Mouse (Mus musculus) midbrain, embryonic 16.5 days (tissue): Measurements from ENCODE around the gene Trip4. TPM values are rescaled to one million over a fixed set of nuclear protein-coding genes. Genes with fewer than 3 reads are reported as not detected.

Experiments used
- ATAC-seq: fragments of 200-750 bp; cut with Nextera tagmentation; 2 replicates; pipeline ENCODE4 v1.8.0; 2017; ENCODE audit warnings: moderate TSS enrichment
- H3K27ac ChIP-seq: fragments of 300-500 bp; sonication (generic); 2 replicates; pipeline ENCODE4 v1.5.1; 2014; ENCODE audit warnings: mild to moderate bottlenecking, low read length, mixed read lengths
- H3K27me3 ChIP-seq: fragments of 300-500 bp; sonication (generic); 2 replicates; pipeline ENCODE4 v1.6.1; 2014; ENCODE audit warnings: low read depth, low read length, mixed read lengths; ENCODE audit not compliant: control insufficient read depth, insufficient read depth
- H3K36me3 ChIP-seq: fragments of 300-500 bp; sonication (generic); 2 replicates; pipeline ENCODE4 v1.6.1; 2014; ENCODE audit warnings: mild to moderate bottlenecking, low read length, moderate library complexity, mixed read lengths; ENCODE audit not compliant: control insufficient read depth, insufficient read depth
- H3K4me1 ChIP-seq: fragments of 300-500 bp; sonication (generic); 2 replicates; pipeline ENCODE4 v1.6.1; 2014; ENCODE audit warnings: mild to moderate bottlenecking, low read length, mixed read lengths; ENCODE audit not compliant: control insufficient read depth, insufficient read depth
- H3K4me2 ChIP-seq: fragments of 300-500 bp; sonication (generic); 2 replicates; pipeline ENCODE4 v1.6.1; 2014; ENCODE audit warnings: mild to moderate bottlenecking, low read length, mixed read lengths
- H3K4me3 ChIP-seq: fragments of 300-500 bp; sonication (generic); 2 replicates; pipeline ENCODE4 v1.5.1; 2014; ENCODE audit warnings: low read depth, mild to moderate bottlenecking, low read length, moderate library complexity, mixed read lengths
- H3K9ac ChIP-seq: fragments of 300-500 bp; sonication (generic); 2 replicates; pipeline ENCODE4 v1.6.1; 2014; ENCODE audit warnings: low read depth, low read length, mixed read lengths
- H3K9me3 ChIP-seq: fragments of 300-500 bp; sonication (generic); replicated peaks from 2 replicates; pipeline ENCODE4 v1.6.1; 2014; ENCODE audit warnings: mild to moderate bottlenecking, low read length, mixed read lengths; ENCODE audit not compliant: control insufficient read depth, poor library complexity, severe bottlenecking
- WGBS: fragments of 180-500 bp; shearing (Covaris S2); extraction: QIAGEN DNeasy Blood & Tissue Kit; methylation state at CpG from one replicate; pipeline ENCODE4 v1.1.7; 2014; 5-methylcytosine and 5-hydroxymethylcytosine counted together
- polyA plus RNA-seq: library from polyadenylated mRNA; unstranded; fragments of >200 nt; fragmentation: Nextera tagmentation; extraction: Ambion mirVana; gene quantifications from 2 replicates; pipeline ENCODE4 v1.2.1, GENCODE M21; 2015

Trip4 gene
- polyA plus RNA-seq, 1 experiment from 2014 or later, result 35.8 TPM

DNA sequence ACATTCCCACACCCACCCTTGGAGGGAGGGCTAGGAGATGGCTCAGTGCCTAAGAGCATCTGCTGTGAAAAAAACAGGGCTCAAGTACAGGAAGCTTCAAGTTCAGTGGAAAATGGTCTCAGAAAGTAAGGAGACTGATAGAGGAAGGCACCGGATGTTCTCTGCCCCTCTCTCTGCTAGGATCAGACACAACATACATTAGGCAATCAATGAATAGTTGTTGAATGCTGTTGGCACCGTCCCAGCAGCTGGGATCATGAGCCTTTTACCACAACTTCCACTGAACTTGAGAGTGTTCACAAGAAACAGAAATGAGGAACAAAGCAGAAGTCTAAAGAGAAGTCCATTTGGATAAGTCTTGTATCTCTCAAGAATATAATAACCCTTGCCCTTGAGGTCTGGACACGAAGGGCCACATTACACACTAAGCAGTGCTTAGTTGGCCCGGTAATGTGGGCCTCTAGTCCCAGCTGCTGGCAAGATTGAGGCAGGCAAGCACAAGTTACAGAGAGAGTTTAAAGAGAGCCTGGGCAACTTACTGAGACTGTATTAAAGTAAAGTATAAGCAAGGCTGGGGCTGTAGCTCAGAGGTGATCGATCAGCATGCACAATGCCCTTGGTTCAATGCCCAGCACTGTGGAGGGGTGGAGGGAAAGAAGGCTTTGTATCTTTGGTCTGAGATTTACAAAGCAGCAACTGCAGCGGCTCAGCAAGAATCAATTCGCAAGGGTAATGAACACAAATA lies 64.0 kb downstream of the Trip4 start:
- ATAC-seq, result no peak
- no peak overlapping the region for H3K4me3 ChIP-seq
- H3K9ac ChIP-seq, result no peak overlapping the region
- no peaks in the 10 kb centered on the region for H3K9me3 ChIP-seq
- no peaks in the 10 kb centered on the region for H3K27me3 ChIP-seq
- H3K4me1 ChIP-seq, result no peaks in the 10 kb centered on the region; the same call in 1 of the 2 replicates
- H3K4me2 ChIP-seq, result no peak overlapping the region
- 49% methylated on average over 7 of the region's 7 CpGs for WGBS
- no peak overlapping the region for H3K27ac ChIP-seq
- no peaks in the 10 kb centered on the region for H3K36me3 ChIP-seq

DNA sequence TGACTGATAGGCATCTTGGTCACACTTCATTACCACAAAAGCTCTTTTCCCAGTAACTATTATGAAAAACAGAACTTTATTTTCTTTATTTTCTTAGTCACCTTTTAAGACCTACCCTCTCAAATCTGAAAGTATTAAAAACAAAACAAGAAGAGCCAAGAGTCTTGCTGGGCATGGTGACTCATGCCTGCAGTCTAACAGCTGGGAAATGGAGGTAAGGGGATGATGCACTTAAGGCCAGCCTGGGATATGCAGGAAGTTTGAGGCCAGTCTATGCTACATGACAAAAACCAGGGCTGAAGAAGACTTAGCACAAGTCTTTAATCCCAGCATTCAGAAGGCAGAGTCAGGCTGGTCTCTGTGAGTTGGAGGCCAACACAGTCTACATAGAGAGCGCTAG lies 68.8 kb downstream of the Trip4 start:
- H3K4me2 ChIP-seq, result no peak overlapping the region
- H3K4me1 ChIP-seq, result no peaks in the 10 kb centered on the region
- H3K4me3 ChIP-seq, result no peak overlapping the region
- no peaks in the 10 kb centered on the region for H3K9me3 ChIP-seq
- WGBS, result 100% methylated on average over 1 of the region's 1 CpGs
- H3K36me3 ChIP-seq, result no peaks in the 10 kb centered on the region
- ATAC-seq, result no peak
- no peak overlapping the region for H3K27ac ChIP-seq
- no peaks in the 10 kb centered on the region for H3K27me3 ChIP-seq
- no peak overlapping the region for H3K9ac ChIP-seq

DNA sequence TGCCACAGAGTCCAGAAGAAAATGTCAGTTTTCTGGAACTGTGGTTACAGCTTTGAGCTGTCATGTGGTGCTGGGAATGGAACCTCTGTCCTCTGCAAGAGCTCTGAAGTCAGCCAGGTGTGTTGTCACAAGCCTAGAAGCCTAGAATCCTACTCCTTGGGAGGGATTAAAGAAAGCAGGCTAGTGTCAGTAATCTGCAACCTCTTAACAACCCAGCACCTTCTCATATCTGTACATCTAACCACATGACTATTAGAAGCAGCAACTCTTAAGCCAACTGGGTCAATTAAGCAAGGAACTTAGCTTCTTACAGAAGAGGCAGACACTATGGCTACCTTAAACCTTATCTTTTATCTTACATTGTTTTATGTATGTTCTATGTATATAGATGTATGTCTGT lies 71.7 kb downstream of the Trip4 start:
- no peak overlapping the region for H3K4me2 ChIP-seq
- no peak overlapping the region for H3K9ac ChIP-seq
- no peaks in the 10 kb centered on the region for H3K4me1 ChIP-seq
- H3K4me3 ChIP-seq, result no peak overlapping the region
- H3K9me3 ChIP-seq, result no peaks in the 10 kb centered on the region
- H3K27ac ChIP-seq, result no peak overlapping the region
- no peaks in the 10 kb centered on the region for H3K36me3 ChIP-seq
- no peak for ATAC-seq
- no peaks in the 10 kb centered on the region for H3K27me3 ChIP-seq

DNA sequence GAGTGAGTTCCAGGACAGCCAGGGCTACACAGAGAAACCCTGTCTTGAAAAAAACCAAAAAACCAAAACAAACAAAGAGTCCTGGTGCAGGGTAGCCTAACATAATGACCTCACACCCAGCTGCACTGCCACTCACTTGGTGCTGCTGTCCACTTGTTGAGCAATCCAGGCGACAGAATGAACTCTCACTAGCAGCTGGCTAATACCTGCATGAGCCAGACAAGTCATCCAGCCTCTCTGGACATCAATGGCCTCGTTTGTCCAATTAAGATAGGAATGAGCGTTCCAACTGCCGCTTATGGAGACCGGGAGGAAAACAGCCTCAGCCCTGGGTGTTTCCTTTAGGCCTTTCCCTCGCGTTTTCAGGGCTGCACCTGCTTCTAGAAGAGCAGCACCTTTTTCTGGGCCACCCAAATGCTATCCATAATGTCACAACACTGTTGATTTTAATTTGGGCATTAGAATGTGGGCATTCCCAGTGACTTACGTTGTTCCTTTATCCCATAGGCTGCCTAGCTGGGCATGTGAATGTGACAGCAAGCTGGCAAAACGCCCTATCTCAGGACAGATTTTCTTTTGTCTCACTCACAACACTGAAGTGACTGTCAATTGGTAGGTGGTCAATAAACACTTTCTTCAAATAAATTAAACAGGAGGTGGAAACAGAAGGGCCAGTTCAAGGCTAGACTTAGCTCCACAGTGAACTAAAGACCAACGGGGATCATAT lies 73.8 kb downstream of the Trip4 start:
- H3K36me3 ChIP-seq, result no peaks in the 10 kb centered on the region
- no peak overlapping the region for H3K4me3 ChIP-seq
- H3K27me3 ChIP-seq, result no peaks in the 10 kb centered on the region
- H3K27ac ChIP-seq, result no peak overlapping the region
- no peak overlapping the region for H3K9ac ChIP-seq
- H3K9me3 ChIP-seq, result no peaks in the 10 kb centered on the region
- 57% methylated on average over 10 of the region's 10 CpGs for WGBS
- no peaks in the 10 kb centered on the region for H3K4me1 ChIP-seq
- no peak for ATAC-seq
- H3K4me2 ChIP-seq, result no peak overlapping the region

DNA sequence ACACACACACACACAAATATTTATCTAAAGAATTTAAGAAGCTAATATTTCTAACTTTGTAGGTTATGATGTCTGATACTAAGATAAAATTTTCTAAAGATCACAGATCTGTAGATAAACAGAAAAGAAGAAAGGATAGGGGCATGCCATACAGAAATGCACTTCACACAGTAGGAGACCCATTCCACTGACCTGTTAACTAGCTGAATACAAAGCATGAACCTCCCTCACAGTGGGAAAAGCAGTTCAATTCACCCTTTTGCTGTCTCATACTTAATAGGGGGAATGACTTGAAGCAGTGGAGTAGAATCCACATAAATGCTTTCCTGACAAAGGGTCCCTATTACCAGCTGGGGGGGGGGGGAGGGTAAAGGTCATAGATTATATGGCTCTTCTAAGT lies 75.0 kb downstream of the Trip4 start:
- Histone ChIP-seq H3K9ac (no peak overlapping the region), H3K4me1 (peaks cover under 1% of the 10 kb centered on the region; the same call in 1 of the 2 replicates), H3K36me3 (no peaks in the 10 kb centered on the region), H3K4me3 (no peak overlapping the region), H3K27me3 (no peaks in the 10 kb centered on the region), H3K9me3 (no peaks in the 10 kb centered on the region), H3K27ac (no peak overlapping the region), H3K4me2 (no peak overlapping the region)
- ATAC-seq, result no peak

DNA sequence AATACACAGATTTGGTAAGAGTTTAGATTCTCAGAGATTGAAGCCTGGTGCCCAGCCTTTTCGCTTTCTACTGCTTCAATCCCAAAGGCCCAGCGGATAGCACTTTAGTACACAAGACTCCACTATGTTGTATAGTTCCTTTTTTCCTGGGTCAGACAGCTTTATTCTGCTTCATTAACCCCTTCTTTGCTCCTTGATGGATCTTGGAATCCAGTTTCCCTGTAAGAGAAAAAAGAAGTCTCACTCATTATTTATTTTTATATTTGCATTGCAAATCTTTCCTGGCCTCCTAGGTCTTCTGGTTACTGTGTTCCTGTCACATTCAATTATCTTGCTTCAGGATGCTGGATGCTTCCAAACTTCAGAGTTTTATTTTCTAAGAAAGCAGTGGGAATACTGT lies 75.4 kb downstream of the Trip4 start:
- no peak overlapping the region for H3K27ac ChIP-seq
- 14% methylated on average over 2 of the region's 2 CpGs for WGBS
- no peak overlapping the region for H3K9ac ChIP-seq
- no peaks in the 10 kb centered on the region for H3K36me3 ChIP-seq
- ATAC-seq, result no peak
- H3K9me3 ChIP-seq, result no peaks in the 10 kb centered on the region
- H3K27me3 ChIP-seq, result no peaks in the 10 kb centered on the region
- no peak overlapping the region for H3K4me3 ChIP-seq
- H3K4me1 ChIP-seq, result peaks cover 5% of the 10 kb centered on the region
- H3K4me2 ChIP-seq, result no peak overlapping the region

DNA sequence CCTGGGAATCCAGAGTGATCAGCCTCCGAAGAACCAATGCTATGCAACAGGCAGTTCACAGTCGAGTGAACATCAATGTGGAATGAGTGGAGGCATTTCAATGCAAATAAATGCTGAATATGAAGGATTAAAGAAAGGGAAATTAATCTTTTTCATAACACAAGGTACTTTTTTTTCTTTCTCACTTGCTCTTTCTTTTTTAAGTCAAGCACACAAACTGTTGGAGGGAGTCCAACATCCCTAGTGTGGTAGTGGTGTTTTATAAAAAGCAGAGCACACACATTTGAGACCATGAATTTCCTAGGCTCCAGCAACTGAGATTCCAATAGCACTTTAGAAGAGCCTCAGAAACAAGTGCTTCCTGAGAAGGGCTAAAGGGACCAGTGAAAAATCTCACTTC lies 76.6 kb downstream of the Trip4 start:
- Histone ChIP-seq H3K36me3 (no peaks in the 10 kb centered on the region), H3K9me3 (no peaks in the 10 kb centered on the region), H3K4me1 (peaks cover 8% of the 10 kb centered on the region), H3K4me3 (no peak overlapping the region), H3K27ac (no peak overlapping the region), H3K4me2 (no peak overlapping the region), H3K9ac (no peak overlapping the region), H3K27me3 (no peaks in the 10 kb centered on the region)
- no peak for ATAC-seq
- 16% methylated on average over 2 of the region's 2 CpGs for WGBS

DNA sequence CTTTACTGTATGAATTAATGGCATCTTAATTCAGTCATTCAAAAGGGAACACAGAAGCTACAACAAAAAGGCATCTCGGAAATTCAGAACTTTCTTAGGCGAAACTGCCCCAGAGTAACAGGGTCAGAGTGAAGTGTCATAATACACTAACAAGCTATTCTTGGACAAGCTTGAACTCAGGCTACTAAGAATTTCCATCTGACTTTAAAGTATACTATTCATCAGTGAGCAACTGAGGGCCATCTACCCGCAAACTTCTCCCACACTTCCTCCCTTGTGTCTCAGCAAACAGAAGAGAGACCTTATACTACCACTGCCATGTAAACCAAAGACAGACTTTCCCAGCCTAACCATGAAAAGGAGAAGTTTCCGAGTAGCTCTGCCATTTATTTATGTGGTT lies 77.4 kb downstream of the Trip4 start:
- peaks cover 8% of the 10 kb centered on the region for H3K4me1 ChIP-seq
- 46% methylated on average over 4 of the region's 4 CpGs for WGBS
- H3K27me3 ChIP-seq, result no peaks in the 10 kb centered on the region
- no peak overlapping the region for H3K27ac ChIP-seq
- H3K9ac ChIP-seq, result no peak overlapping the region
- no peak overlapping the region for H3K4me2 ChIP-seq
- no peaks in the 10 kb centered on the region for H3K9me3 ChIP-seq
- no peak for ATAC-seq
- H3K4me3 ChIP-seq, result no peak overlapping the region
- H3K36me3 ChIP-seq, result no peaks in the 10 kb centered on the region

DNA sequence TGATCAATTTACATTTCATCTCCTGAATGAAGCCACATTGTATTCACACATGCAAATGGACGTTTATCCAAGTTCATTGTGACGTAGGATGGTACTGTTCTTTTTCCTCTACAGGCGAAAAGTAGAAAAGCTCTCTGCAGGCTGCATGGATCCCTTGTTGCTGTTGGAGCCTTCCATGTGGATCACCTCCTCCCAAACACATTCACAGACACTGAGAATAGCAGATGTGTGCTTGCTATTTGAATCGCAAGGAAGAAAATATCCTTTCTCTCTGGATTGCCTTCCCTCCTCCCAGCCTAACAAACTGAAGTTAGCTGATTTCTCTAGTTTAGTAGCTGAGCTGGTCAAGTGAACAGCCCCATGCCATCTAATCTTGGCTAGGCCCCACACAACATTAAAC lies 78.3 kb downstream of the Trip4 start:
- Histone ChIP-seq H3K4me1 (peaks cover 14% of the 10 kb centered on the region), H3K36me3 (no peaks in the 10 kb centered on the region), H3K9me3 (no peaks in the 10 kb centered on the region), H3K4me3 (no peak overlapping the region), H3K4me2 (no peak overlapping the region), H3K27me3 (no peaks in the 10 kb centered on the region), H3K27ac (no peak overlapping the region), H3K9ac (no peak overlapping the region)
- 59% methylated on average over 4 of the region's 4 CpGs for WGBS
- ATAC-seq, result no peak
